In the genomic region with DNA sequence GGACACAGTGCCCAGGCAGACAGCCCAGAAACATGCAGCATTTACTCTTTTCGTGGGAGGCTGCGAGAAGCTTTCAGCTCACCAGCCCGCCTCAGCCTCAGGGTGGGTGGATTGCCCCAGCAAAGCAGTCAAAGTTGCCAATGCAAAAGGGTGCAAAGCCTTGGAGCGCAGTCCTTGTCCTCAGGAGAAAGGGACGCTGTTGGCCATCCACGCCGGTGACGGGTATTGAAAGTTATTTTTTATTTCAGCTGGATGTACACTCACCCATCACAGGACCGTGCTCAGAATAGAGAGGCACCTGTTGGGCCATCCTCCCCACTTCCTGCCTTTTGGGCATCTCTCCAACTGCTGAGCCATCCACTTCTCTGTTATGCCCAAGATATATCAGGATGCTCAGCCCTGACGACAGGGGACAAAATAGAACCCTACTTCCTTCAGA, we compare ENCODE assay signal across 21 mouse cellular contexts. TPM values are rescaled to one million over a fixed set of nuclear protein-coding genes. Genes with fewer than 3 reads are reported as not detected.
DNase-seq lines count a peak whose midpoint lies in the region; ATAC-seq lines count a peak whose summit lies in the region.
"Had no signal": no experiment of that assay in that cellular context is flagged by ENCODE, and none has a peak within 500 bp of the region (broad histone marks: within the 10 kb centered on the region; RNA-seq: fewer than 3 reads in every experiment).

No protein-coding gene starts in this region.

- H3K36me3 ChIP-seq in hindbrain, embryonic 13.5 days = no peaks in the 10 kb centered on the region
- H3K36me3 ChIP-seq: G1E; heart, embryonic 10.5 days; hindbrain, embryonic 12.5 days; midbrain, embryonic 13.5 days had no signal

- 84% methylated on average over 10 of the region's 10 CpGs for WGBS in hindbrain, embryonic 13.5 days

- no peak overlapping the region for H3K27ac ChIP-seq in hindbrain, embryonic 13.5 days
- H3K27ac ChIP-seq: heart, embryonic 10.5 days; hindbrain, embryonic 12.5 days; midbrain, embryonic 13.5 days had no signal

- H3K4me3 ChIP-seq in hindbrain, embryonic 13.5 days = no peak overlapping the region
- H3K4me3 ChIP-seq: heart, embryonic 10.5 days; hindbrain, embryonic 12.5 days; midbrain, embryonic 13.5 days had no signal

- H3K4me1 ChIP-seq in hindbrain, embryonic 13.5 days (replicated peaks) = peaks cover 9% of the 10 kb centered on the region
- H3K4me1 ChIP-seq: heart, embryonic 10.5 days; hindbrain, embryonic 12.5 days had no signal

- peak; percentile 85 for ATAC-seq in frontal cortex, adult (ENCODE audit: low TSS enrichment)
- no peak for ATAC-seq in hindbrain, embryonic 13.5 days (ENCODE audit: low FRiP score)
- ATAC-seq: activated CD4-positive, CD25-positive, alpha-beta regulatory T cell, adult 4 months; inflammation-experienced regulatory T-cells, adult 6 months; lung, postnatal 0 days; midbrain, embryonic 13.5 days had no signal

- peak; percentile 51 for DNase-seq in layer of hippocampus, adult 9-11 months
- DNase-seq in layer of hippocampus, adult 9-10 months (ENCODE audit: low spot score) = no peak
- peak; percentile 43 to 75 for DNase-seq in left cerebral cortex, adult 8-10 months (ENCODE audit: low spot score in 2 of 2)
- peak; percentile 75 for DNase-seq in right cerebral cortex, postnatal 25 days
- DNase-seq in embryo, embryonic 10 days (ENCODE audit: low spot score) = no peak
- DNase-seq: adrenal gland, postnatal 10 days; cerebellum, adult 11 months; cerebellum, postnatal 25 days; heart, postnatal 10 days; kidney, adult 2 months; kidney, postnatal 14 days; thymus, postnatal 36 days had no signal

- H3K4me2 ChIP-seq in hindbrain, embryonic 13.5 days = no peak overlapping the region
- H3K4me2 ChIP-seq: hindbrain, embryonic 12.5 days; midbrain, embryonic 13.5 days had no signal

- no peaks in the 10 kb centered on the region for H3K9me3 ChIP-seq in hindbrain, embryonic 13.5 days
- H3K9me3 ChIP-seq: G1E; heart, embryonic 10.5 days; hindbrain, embryonic 12.5 days; midbrain, embryonic 13.5 days had no signal

- H3K27me3 ChIP-seq in hindbrain, embryonic 13.5 days = peaks cover 9% of the 10 kb centered on the region; the same call in 1 of the 2 replicates

- no peak overlapping the region for H3K9ac ChIP-seq in hindbrain, embryonic 13.5 days
- H3K9ac ChIP-seq: hindbrain, embryonic 12.5 days; midbrain, embryonic 13.5 days had no signal

RNA-seq across cellular contexts. Expression of a gene that starts 8.8 kb away (rescaled TPM):
- 100 to 1,000 TPM in 2 of 4 experiments, 10 to 100 TPM in 2; 87.5 to 106 (median 98.6) TPM for total RNA-seq in left cerebral cortex, adult 8-10 months (2022)
- 184 and 191 TPM in 2 replicates for polyA plus RNA-seq in hindbrain, embryonic 13.5 days (2015; fragmentation: Nextera tagmentation; extraction: Ambion mirVana)

RNA-seq across cellular contexts. Expression of a gene that starts 22.9 kb away (rescaled TPM):
- 10 to 100 TPM; 12.1 to 15.8 (median 14.5) TPM for total RNA-seq in left cerebral cortex, adult 8-10 months (2022)
- 6.2 and 7.4 TPM in 2 replicates for polyA plus RNA-seq in hindbrain, embryonic 13.5 days (2015; fragmentation: Nextera tagmentation; extraction: Ambion mirVana)

RNA-seq across cellular contexts. Expression of a gene that starts 50.6 kb away (rescaled TPM):
- 100 to 1,000 TPM; 126 to 139 (median 131) TPM for total RNA-seq in left cerebral cortex, adult 8-10 months (2022)
- polyA plus RNA-seq in hindbrain, embryonic 13.5 days (2015; fragmentation: Nextera tagmentation; extraction: Ambion mirVana) = 214 and 218 TPM in 2 replicates

Comparison
In these comparisons a context has a peak if more than half of its experiments do, and no peak if none do; other contexts are left out.
1. DNase-seq: peak in layer of hippocampus, adult 9-11 months (single experiment), left cerebral cortex, adult 8-10 months (2 of 2) and right cerebral cortex, postnatal 25 days (single experiment); none in layer of hippocampus, adult 9-10 months (single experiment) and embryo, embryonic 10 days (single experiment).